Mouse (Mus musculus) embryo, embryonic 10 days (tissue): ENCODE data around the gene Erbb3.
"Not testable (repeated sequence)": the region's sequence is repeated elsewhere in the genome, so short reads cannot be mapped to it uniquely, and the experiment has no call there.

ENCODE experiments used
- DNase-seq: peaks from one replicate; pipeline ENCODE4 v3.0.0-alpha.2; 2015; ENCODE audit warnings: low spot score

The Erbb3 gene

GRCm38 (mm10) chr10:128556963-128557362 is 32.5 kb downstream of the Erbb3 start:
- no peak for DNase-seq

DNA sequence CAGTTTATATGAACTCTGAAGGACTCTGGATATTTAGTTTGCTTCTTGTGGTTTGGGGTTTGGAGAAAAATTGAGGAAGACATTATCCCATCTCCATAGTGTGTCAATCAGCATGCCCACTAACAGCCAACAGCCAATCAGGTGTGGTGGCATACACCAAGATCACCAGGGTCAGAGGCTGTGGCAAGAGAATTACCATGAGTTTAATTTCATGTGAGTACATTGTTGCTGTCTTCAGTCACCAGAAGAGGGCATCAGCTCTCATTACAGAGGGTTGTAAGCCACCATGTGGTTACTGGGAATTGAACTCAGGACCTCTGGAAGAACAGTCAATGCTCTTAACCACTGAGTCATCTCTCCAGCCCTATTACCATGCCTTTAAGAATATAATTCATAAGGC is 33.2 kb downstream of the Erbb3 start:
- peak; percentile 34 for DNase-seq

DNA sequence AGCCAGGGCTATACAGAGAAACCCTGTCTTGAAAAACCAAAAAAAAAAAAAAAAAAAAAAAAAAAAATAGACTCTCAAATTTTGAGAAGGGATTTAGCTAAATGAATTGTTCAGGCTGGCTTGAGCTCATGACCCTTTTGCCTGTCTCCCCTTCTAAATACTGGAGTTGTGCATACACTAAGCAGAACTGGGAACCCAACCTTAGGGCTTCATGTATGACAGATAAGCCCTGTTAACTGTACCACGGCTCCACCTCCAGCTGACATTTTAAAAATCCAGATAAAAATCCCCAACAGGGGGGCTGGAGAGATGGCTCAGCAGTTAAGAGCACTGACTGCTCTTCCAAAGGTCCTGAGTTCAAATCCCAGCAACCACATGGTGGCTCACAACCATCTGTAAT is 33.9 kb downstream of the Erbb3 start:
- DNase-seq, result not testable (repeated sequence)

- not testable (repeated sequence) for DNase-seq
Measured at GRCm38 (mm10) chr10:128550144-128550823, 39.2 kb downstream of the Erbb3 start.

DNA sequence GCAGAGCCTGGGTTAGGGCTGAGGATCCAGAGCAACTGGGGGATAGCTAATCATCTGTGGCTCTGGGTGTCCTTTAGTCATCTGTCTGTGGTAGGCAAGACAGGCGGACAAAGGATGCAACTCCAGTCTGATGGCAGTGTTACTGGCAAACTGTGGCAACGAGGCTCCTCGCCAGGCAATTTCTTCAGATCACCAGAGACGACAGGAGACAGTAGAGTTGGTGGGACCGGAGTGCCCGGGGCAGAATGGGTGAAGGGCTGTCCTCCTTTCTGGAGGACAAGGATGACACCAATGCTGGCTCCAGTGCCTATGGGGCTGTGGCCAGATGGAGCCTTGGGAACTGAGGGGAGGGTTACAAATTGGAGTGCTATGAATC is 39.8 kb downstream of the Erbb3 start:
- not testable (repeated sequence) for DNase-seq

DNA sequence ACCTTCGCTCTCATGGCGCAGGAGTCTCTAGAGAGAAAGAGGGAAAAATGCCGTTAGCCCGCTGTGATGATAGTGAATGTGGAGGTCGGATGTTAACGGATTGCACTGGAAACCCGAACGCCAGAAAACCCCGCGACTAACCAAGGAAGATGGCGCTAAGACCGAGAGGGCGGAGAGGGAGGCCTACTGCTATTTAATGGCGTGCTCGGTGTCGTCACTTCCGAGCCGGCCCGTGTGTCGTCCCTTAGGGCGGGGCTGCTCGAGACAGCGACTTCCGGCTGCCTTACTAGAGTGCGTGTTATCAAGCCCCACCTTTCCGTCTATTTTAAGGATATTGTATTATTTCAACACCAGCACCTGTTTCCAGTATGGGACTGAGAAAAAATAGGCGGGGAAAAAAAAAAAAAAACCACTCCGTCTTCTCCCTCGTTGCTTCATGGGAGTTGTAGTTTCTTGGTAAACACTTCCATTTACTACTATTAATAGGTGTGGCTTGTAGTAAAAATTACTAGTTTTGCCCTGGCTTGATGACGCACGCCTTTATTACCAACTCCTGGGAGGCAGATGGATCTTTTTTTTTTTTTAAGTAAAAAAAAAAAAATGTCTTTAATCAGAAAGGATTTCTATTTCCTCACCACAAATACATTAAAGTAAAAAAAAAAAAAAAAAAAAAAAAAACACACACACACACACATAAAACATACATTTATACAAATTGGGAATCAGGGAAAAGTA is 40.3 kb downstream of the Erbb3 start, which contains the start of gene Rpl41:
TSS of gene Rpl41 (minus strand) at position 359 of the 735 bp plus-strand sequence.
- peak; percentile 99 for DNase-seq

GRCm38 (mm10) chr10:128548051-128548791 is 41.2 kb downstream of the Erbb3 start:
- DNase-seq, result not testable (repeated sequence)

GRCm38 (mm10) chr10:128547361-128548032 is 42.0 kb downstream of the Erbb3 start, which contains the start of gene Zc3h10:
Gene Zc3h10, minus strand, starts transcription at chr10:128547774.
- DNase-seq, result peak; percentile 98

DNA sequence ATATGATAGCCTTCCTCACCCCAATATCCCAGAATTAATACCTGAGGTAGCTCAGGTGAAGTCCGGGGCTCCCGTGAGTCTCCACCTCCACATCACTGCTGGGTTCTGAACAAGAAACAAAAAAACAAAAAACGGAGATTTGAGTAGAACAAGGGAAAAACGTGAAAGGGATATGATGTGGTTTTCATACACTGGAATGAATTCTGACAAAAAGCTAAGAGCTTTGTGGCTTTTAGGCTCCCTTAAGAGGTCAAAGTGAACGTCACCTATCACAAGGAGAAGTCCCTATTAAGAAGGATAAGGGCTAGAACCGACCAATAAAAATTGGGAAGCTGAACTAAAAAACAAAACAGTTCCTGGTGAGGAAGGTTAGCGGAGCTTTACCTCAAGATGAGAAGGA is 42.7 kb downstream of the Erbb3 start:
- no peak for DNase-seq

- DNase-seq, result peak; percentile 82
Measured at GRCm38 (mm10) chr10:128546361-128546760, 43.1 kb downstream of the Erbb3 start.

DNA sequence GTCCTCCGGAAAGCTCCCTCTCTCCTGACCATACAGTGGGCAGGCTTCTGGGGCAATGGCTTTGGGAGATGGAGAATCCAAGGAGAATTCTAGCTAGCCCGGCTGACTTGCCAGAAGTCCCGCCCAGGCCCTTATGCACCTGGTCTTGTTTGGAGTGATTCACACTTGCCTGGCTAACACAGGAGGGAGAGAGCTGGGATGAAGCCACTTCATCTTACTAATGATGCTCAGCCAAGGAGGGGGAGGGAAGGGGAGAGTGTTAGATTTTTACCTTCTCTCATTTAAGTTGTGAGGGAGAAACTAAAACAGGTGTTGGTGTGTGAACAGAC is 43.9 kb downstream of the Erbb3 start:
- no peak for DNase-seq

- no peak for DNase-seq
Measured at GRCm38 (mm10) chr10:128544674-128545569, 44.5 kb downstream of the Erbb3 start.

- DNase-seq, result no peak
Measured at GRCm38 (mm10) chr10:128544151-128544657, 45.2 kb downstream of the Erbb3 start.

- DNase-seq, result no peak
Measured at GRCm38 (mm10) chr10:128543100-128543499, 46.4 kb downstream of the Erbb3 start.

DNA sequence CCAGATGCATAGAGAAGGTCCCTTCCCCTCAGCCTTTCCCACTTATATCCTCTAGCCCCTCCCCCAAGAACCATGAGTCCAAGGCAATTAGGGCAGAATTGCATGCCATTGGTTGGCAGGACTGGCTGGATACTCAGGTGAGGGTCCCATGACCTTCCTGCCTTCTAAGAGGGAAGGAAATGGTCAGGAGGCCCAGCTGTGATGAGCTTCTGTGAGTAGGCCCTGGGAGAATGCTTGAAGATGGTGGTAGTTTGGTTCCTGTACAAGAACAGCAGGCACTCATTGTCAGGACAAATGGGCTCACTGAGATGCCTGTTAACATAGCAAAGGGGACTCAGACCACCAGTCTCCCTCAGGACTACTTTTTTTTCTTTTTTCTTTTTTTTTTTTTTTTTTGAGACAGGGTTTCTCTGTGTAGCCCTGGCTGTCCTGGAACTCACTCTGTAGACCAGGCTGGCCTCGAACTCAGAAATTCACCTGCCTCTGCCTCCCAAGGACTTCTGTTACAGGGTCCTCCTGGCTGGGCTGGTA is 51.0 kb downstream of the Erbb3 start:
- no peak for DNase-seq

DNA sequence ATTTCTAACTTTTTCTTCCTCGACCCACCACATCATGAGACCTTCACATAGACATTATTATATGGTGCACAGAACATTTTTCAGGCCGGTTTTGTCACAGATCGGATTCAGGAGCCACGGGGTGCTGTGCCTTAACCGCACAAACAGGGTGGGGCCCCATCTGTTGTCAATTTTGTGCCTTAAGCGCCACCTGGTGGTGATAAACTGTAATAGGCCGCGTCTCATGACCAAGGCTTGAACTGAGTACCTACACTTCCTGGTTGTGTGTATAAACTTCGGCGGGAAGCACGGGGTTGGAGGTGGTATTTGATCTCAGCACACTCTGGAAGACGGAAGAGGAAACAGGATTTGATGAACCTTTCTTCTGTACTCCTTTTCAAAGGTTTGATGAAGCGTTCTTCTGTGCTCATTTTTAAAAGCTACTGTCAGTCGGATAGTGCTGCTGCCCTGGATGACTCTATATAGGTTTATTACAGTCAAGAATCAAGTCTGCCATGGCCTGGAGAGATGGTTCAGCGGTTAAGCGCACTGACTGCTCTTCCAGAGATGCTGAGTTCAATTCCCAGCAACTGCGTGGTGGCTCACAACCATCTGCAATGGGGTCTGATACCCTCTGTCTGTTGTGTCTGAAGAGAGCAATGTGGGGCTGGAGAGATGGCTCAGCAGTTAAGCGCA is 53.0 kb downstream of the Erbb3 start:
- peak; percentile 94 for DNase-seq

- DNase-seq, result no peak
Measured at GRCm38 (mm10) chr10:128535624-128536265, 53.7 kb downstream of the Erbb3 start.

GRCm38 (mm10) chr10:128535206-128535605 is 54.2 kb downstream of the Erbb3 start:
- DNase-seq, result no peak
